Mouse (Mus musculus): ENCODE results near the gene Gpr84.

Gpr84 gene

GRCm38 (mm10) chr15:103335488-103336235, 25.2 kb upstream of the Gpr84 start:
- DNase-seq, result no peak

GRCm38 (mm10) chr15:103335040-103335439, 24.6 kb upstream of the Gpr84 start:
- no peak for DNase-seq

- DNase-seq, result peak in 1 of 2 experiments; percentile 39
Measured at GRCm38 (mm10) chr15:103334194-103334593, 23.8 kb upstream of the Gpr84 start.

GRCm38 (mm10) chr15:103333738-103334137, 23.3 kb upstream of the Gpr84 start:
- no peak for DNase-seq

GRCm38 (mm10) chr15:103333081-103333615, 22.7 kb upstream of the Gpr84 start:
- no peak for DNase-seq

GRCm38 (mm10) chr15:103323455-103324247, 13.2 kb upstream of the Gpr84 start:
- DNase-seq, result peak; percentile 96 to 98

- peak; percentile 87 to 88 for DNase-seq
Measured at GRCm38 (mm10) chr15:103323070-103323454, 12.7 kb upstream of the Gpr84 start.

- DNase-seq, result no peak
Measured at GRCm38 (mm10) chr15:103322396-103322795, 12.0 kb upstream of the Gpr84 start.

GRCm38 (mm10) chr15:103321076-103321475, 10.7 kb upstream of the Gpr84 start:
- peak; percentile 74 to 81 for DNase-seq

GRCm38 (mm10) chr15:103318201-103318816, 7.9 kb upstream of the Gpr84 start:
- DNase-seq, result no peak

GRCm38 (mm10) chr15:103317731-103318130, 7.3 kb upstream of the Gpr84 start:
- DNase-seq, result no peak

- no peak for DNase-seq
Measured at GRCm38 (mm10) chr15:103317120-103317519, 6.7 kb upstream of the Gpr84 start.

GRCm38 (mm10) chr15:103315979-103316776, 5.8 kb upstream of the Gpr84 start:
- no peak for DNase-seq

GRCm38 (mm10) chr15:103315011-103315502, 4.6 kb upstream of the Gpr84 start:
- DNase-seq, result peak; percentile 90 to 92

GRCm38 (mm10) chr15:103314181-103314580, 3.8 kb upstream of the Gpr84 start:
- no peak for DNase-seq

GRCm38 (mm10) chr15:103313495-103314095, 3.2 kb upstream of the Gpr84 start:
- peak; percentile 79 to 88 for DNase-seq

GRCm38 (mm10) chr15:103308876-103309580, 1.4 kb downstream of the Gpr84 start:
- DNase-seq, result no peak

GRCm38 (mm10) chr15:103308056-103308875, 2.1 kb downstream of the Gpr84 start:
- no peak for DNase-seq

GRCm38 (mm10) chr15:103307125-103307524, 3.3 kb downstream of the Gpr84 start:
- peak; percentile 95 to 97 for DNase-seq
